Mouse (Mus musculus): Measurements from ENCODE around the gene Fignl2. TPM values are rescaled to one million over a fixed set of nuclear protein-coding genes. Genes with fewer than 3 reads are reported as not detected.

Fignl2 gene
- polyA plus RNA-seq, 1 experiment = 0.86 TPM

GRCm38 (mm10) chr15:101008386-101009010 is 69.9 kb downstream of the Fignl2 start:
- H3K4me1 ChIP-seq (replicated peaks; ENCODE audit: control insufficient read depth, insufficient read depth, low read length) = no peaks in the 10 kb centered on the region
- 66% methylated on average over 14 of the region's 14 CpGs for WGBS
- no peaks in the 10 kb centered on the region for H3K27me3 ChIP-seq (ENCODE audit: control insufficient read depth, insufficient read depth, low read length)
- no peaks in the 10 kb centered on the region for H3K36me3 ChIP-seq (ENCODE audit: control insufficient read depth, insufficient read depth, low read length)
- no peak for DNase-seq
- no peak overlapping the region for H3K27ac ChIP-seq (ENCODE audit: control insufficient read depth, insufficient read depth, low read length)
- no peak for TF ChIP-seq POLR2A (IDR thresholded peaks at IDR 0.05; ENCODE audit: control insufficient read depth, extremely low read depth, insufficient read depth, low read length, poor library complexity)
- no peak overlapping the region for H3K4me3 ChIP-seq (ENCODE audit: control insufficient read depth, insufficient read depth, low read length)

GRCm38 (mm10) chr15:101007236-101007635 is 71.1 kb downstream of the Fignl2 start:
- no peak overlapping the region for H3K27ac ChIP-seq (ENCODE audit: control insufficient read depth, insufficient read depth, low read length)
- no peaks in the 10 kb centered on the region for H3K4me1 ChIP-seq (replicated peaks; ENCODE audit: control insufficient read depth, insufficient read depth, low read length)
- WGBS = 38% methylated on average over 7 of the region's 7 CpGs
- no peaks in the 10 kb centered on the region for H3K36me3 ChIP-seq (ENCODE audit: control insufficient read depth, insufficient read depth, low read length)
- TF ChIP-seq POLR2A (IDR thresholded peaks at IDR 0.05; ENCODE audit: control insufficient read depth, extremely low read depth, insufficient read depth, low read length, poor library complexity) (no peak), CTCF (IDR thresholded peaks at IDR 0.05; ENCODE audit: borderline replicate concordance, control insufficient read depth, extremely low read depth, insufficient read depth, low read length, poor library complexity) (no peak)
- no peak for DNase-seq
- H3K27me3 ChIP-seq (ENCODE audit: control insufficient read depth, insufficient read depth, low read length) = no peaks in the 10 kb centered on the region
- H3K4me3 ChIP-seq (ENCODE audit: control insufficient read depth, insufficient read depth, low read length) = no peak overlapping the region

- no peaks in the 10 kb centered on the region for H3K27me3 ChIP-seq (ENCODE audit: control insufficient read depth, insufficient read depth, low read length)
These were observed 71.9 kb downstream of the Fignl2 start for GRCm38 (mm10) chr15:101006251-101007040.

GRCm38 (mm10) chr15:101005717-101006116 is 72.7 kb downstream of the Fignl2 start:
- TF ChIP-seq POLR2A (IDR thresholded peaks at IDR 0.05; ENCODE audit: control insufficient read depth, extremely low read depth, insufficient read depth, low read length, poor library complexity) (no peak), CTCF (IDR thresholded peaks at IDR 0.05; ENCODE audit: borderline replicate concordance, control insufficient read depth, extremely low read depth, insufficient read depth, low read length, poor library complexity) (no peak)
- WGBS = 78% methylated on average over 8 of the region's 8 CpGs
- Histone ChIP-seq H3K36me3 (ENCODE audit: control insufficient read depth, insufficient read depth, low read length) (no peaks in the 10 kb centered on the region), H3K27me3 (ENCODE audit: control insufficient read depth, insufficient read depth, low read length) (no peaks in the 10 kb centered on the region), H3K4me1 (replicated peaks; ENCODE audit: control insufficient read depth, insufficient read depth, low read length) (no peaks in the 10 kb centered on the region), H3K4me3 (ENCODE audit: control insufficient read depth, insufficient read depth, low read length) (no peak overlapping the region), H3K27ac (ENCODE audit: control insufficient read depth, insufficient read depth, low read length) (no peak overlapping the region)
- DNase-seq = no peak

More at GRCm38 (mm10) chr15:101006251-101007040, 71.9 kb downstream of the Fignl2 start:
- no peak overlapping the region for H3K27ac ChIP-seq (ENCODE audit: control insufficient read depth, insufficient read depth, low read length)
- no peak for DNase-seq
- H3K4me3 ChIP-seq (ENCODE audit: control insufficient read depth, insufficient read depth, low read length) = no peak overlapping the region
- 13% methylated on average over 14 of the region's 15 CpGs for WGBS
- H3K4me1 ChIP-seq (replicated peaks; ENCODE audit: control insufficient read depth, insufficient read depth, low read length) = no peaks in the 10 kb centered on the region
- no peaks in the 10 kb centered on the region for H3K36me3 ChIP-seq (ENCODE audit: control insufficient read depth, insufficient read depth, low read length)
- TF ChIP-seq CTCF (IDR thresholded peaks at IDR 0.05; ENCODE audit: borderline replicate concordance, control insufficient read depth, extremely low read depth, insufficient read depth, low read length, poor library complexity) (no peak), POLR2A (IDR thresholded peaks at IDR 0.05; ENCODE audit: control insufficient read depth, extremely low read depth, insufficient read depth, low read length, poor library complexity) (no peak)

GRCm38 (mm10) chr15:101004538-101004937 is 73.8 kb downstream of the Fignl2 start:
- Histone ChIP-seq H3K4me3 (ENCODE audit: control insufficient read depth, insufficient read depth, low read length) (no peak overlapping the region), H3K27me3 (ENCODE audit: control insufficient read depth, insufficient read depth, low read length) (no peaks in the 10 kb centered on the region), H3K4me1 (replicated peaks; ENCODE audit: control insufficient read depth, insufficient read depth, low read length) (no peaks in the 10 kb centered on the region), H3K27ac (ENCODE audit: control insufficient read depth, insufficient read depth, low read length) (no peak overlapping the region), H3K36me3 (ENCODE audit: control insufficient read depth, insufficient read depth, low read length) (no peaks in the 10 kb centered on the region)
- TF ChIP-seq CTCF (IDR thresholded peaks at IDR 0.05; ENCODE audit: borderline replicate concordance, control insufficient read depth, extremely low read depth, insufficient read depth, low read length, poor library complexity) (no peak), POLR2A (IDR thresholded peaks at IDR 0.05; ENCODE audit: control insufficient read depth, extremely low read depth, insufficient read depth, low read length, poor library complexity) (no peak)
- DNase-seq = no peak
- WGBS = 94% methylated on average over 3 of the region's 3 CpGs

GRCm38 (mm10) chr15:101002466-101002865 is 75.9 kb downstream of the Fignl2 start:
- WGBS = 92% methylated on average over 3 of the region's 3 CpGs
- Histone ChIP-seq H3K4me3 (ENCODE audit: control insufficient read depth, insufficient read depth, low read length) (no peak overlapping the region), H3K36me3 (ENCODE audit: control insufficient read depth, insufficient read depth, low read length) (no peaks in the 10 kb centered on the region), H3K4me1 (replicated peaks; ENCODE audit: control insufficient read depth, insufficient read depth, low read length) (no peaks in the 10 kb centered on the region), H3K27ac (ENCODE audit: control insufficient read depth, insufficient read depth, low read length) (no peak overlapping the region), H3K27me3 (ENCODE audit: control insufficient read depth, insufficient read depth, low read length) (no peaks in the 10 kb centered on the region)
- TF ChIP-seq POLR2A (IDR thresholded peaks at IDR 0.05; ENCODE audit: control insufficient read depth, extremely low read depth, insufficient read depth, low read length, poor library complexity) (no peak), CTCF (IDR thresholded peaks at IDR 0.05; ENCODE audit: borderline replicate concordance, control insufficient read depth, extremely low read depth, insufficient read depth, low read length, poor library complexity) (no peak)
- no peak for DNase-seq
